Mouse (Mus musculus): ENCODE data around the gene Ifi47. TPM values are rescaled to one million over a fixed set of nuclear protein-coding genes. Genes with fewer than 3 reads are reported as not detected.

Gene Ifi47
- polyA plus RNA-seq, 3 experiments from 2014 or later = 364 to 477 (median 416) TPM

Other genes starting within 250 kb of the Ifi47 start
- gene Gm12184, start 249.9 kb upstream of the Ifi47 start, polyA plus RNA-seq (2017; shearing (Covaris generic)) = 1 to 10 TPM; 1.3 to 2.8 (median 2.5) TPM
- 100 to 1,000 TPM; 172 to 210 (median 188) TPM for gene Irgm1, start 204.9 kb upstream of the Ifi47 start, polyA plus RNA-seq (2017; shearing (Covaris generic))
- gene Gm5431, start 174.4 kb upstream of the Ifi47 start, polyA plus RNA-seq (2017; shearing (Covaris generic)) = under 1 TPM; 0.22 to 0.59 (median 0.56) TPM
- gene Psme2b, start 130.4 kb upstream of the Ifi47 start, polyA plus RNA-seq (2017; shearing (Covaris generic)) = 100 to 1,000 TPM; 181 to 259 (median 225) TPM
- gene Olfr56, start 97.7 kb upstream of the Ifi47 start, polyA plus RNA-seq (2017; shearing (Covaris generic)) = under 1 TPM; 0.40 to 0.94 (median 0.52) TPM
- gene 9930111J21Rik1, start 97.2 kb upstream of the Ifi47 start, polyA plus RNA-seq (2017; shearing (Covaris generic)) = 100 to 1,000 TPM; 121 to 163 (median 155) TPM
- 1 to 10 TPM; 3.0 to 8.4 (median 5.0) TPM for gene Gm12185, start 84.4 kb upstream of the Ifi47 start, polyA plus RNA-seq (2017; shearing (Covaris generic))
- gene Tgtp1, start 82.4 kb upstream of the Ifi47 start, polyA plus RNA-seq (2017; shearing (Covaris generic)) = 100 to 1,000 TPM; 207 to 408 (median 255) TPM
- 100 to 1,000 TPM; 118 to 148 (median 136) TPM for gene 9930111J21Rik2, start 25.3 kb upstream of the Ifi47 start, polyA plus RNA-seq (2017; shearing (Covaris generic))
- gene Tgtp2, start 12.4 kb upstream of the Ifi47 start, polyA plus RNA-seq (2017; shearing (Covaris generic)) = 100 to 1,000 TPM; 344 to 542 (median 352) TPM
- under 1 TPM in 2 of 3 experiments, not detected in 1; 0.67 to 0.74 TPM for gene Olfr1396, start 38.3 kb downstream of the Ifi47 start, polyA plus RNA-seq (2017; shearing (Covaris generic))
- gene Olfr1395, start 65.7 kb downstream of the Ifi47 start, polyA plus RNA-seq (2017; shearing (Covaris generic)) = not detected
- not detected for gene Olfr1394, start 77.8 kb downstream of the Ifi47 start, polyA plus RNA-seq (2017; shearing (Covaris generic))
- under 1 TPM in 1 of 3 experiments, not detected in 2; 0.39 TPM for gene Btnl9, start 110.6 kb downstream of the Ifi47 start, polyA plus RNA-seq (2017; shearing (Covaris generic))
- 10 to 100 TPM; 43.8 to 49.9 (median 49.6) TPM for gene Zfp62, start 126.7 kb downstream of the Ifi47 start, polyA plus RNA-seq (2017; shearing (Covaris generic))
- gene Mgat1, start 167.6 kb downstream of the Ifi47 start, polyA plus RNA-seq (2017; shearing (Covaris generic)) = 10 to 100 TPM; 62.3 to 88.6 (median 70.5) TPM
- not detected for gene Olfr1393, start 201.7 kb downstream of the Ifi47 start, polyA plus RNA-seq (2017; shearing (Covaris generic))
- not detected for gene Olfr1392, start 208.7 kb downstream of the Ifi47 start, polyA plus RNA-seq (2017; shearing (Covaris generic))
- not detected for gene Olfr10, start 228.2 kb downstream of the Ifi47 start, polyA plus RNA-seq (2017; shearing (Covaris generic))
- gene Olfr1391, start 246.2 kb downstream of the Ifi47 start, polyA plus RNA-seq (2017; shearing (Covaris generic)) = not detected

Measured in inflammation-experienced regulatory T-cells, adult 6 months (primary cell).